Mouse (Mus musculus) bone marrow macrophage, adult 2 months (primary cell): ENCODE data around the gene Kcna4.

Source experiments
- CTCF ChIP-seq: IDR thresholded peaks from 2 replicates; pipeline ENCODE4 v1.5.1; 2012; ENCODE audit warnings: low read depth, mild to moderate bottlenecking, low read length, moderate library complexity
- POLR2A ChIP-seq: IDR thresholded peaks from 2 replicates; pipeline ENCODE4 v1.6.1; 2012; ENCODE audit warnings: mild to moderate bottlenecking, low read depth, low read length, borderline replicate concordance

- TF ChIP-seq POLR2A (no peak), CTCF (no peak)
Observed at GRCm38 (mm10) chr2:107304707-107305106, 14.3 kb downstream of the Kcna4 start.
